Mouse (Mus musculus) left cerebral cortex, postnatal 14 days (tissue): ENCODE data around the gene Pop7. TPM values are rescaled to one million over a fixed set of nuclear protein-coding genes. Genes with fewer than 3 reads are reported as not detected.

Experiments used
- DNase-seq, 2 experiments: peaks; one replicate each; pipeline ENCODE4 v3.0.0; 2021 to 2022; ENCODE audit warnings: low spot score in 2 of 2, mixed read lengths in 1 of 2
- intact Hi-C: fragments of 180-260 bp; cut with DNase I; formaldehyde crosslinking; loops from one replicate; pipeline ENCODE4 v1.15.1; 2025
- total RNA-seq, 2 experiments: library from RNA; stranded (reverse); gene quantifications; 2 replicates each; pipeline ENCODE4 v1.2.3; 2021

Gene Pop7
- total RNA-seq, 2 experiments from 2014 or later = 28.0 to 35.2 TPM

DNA sequence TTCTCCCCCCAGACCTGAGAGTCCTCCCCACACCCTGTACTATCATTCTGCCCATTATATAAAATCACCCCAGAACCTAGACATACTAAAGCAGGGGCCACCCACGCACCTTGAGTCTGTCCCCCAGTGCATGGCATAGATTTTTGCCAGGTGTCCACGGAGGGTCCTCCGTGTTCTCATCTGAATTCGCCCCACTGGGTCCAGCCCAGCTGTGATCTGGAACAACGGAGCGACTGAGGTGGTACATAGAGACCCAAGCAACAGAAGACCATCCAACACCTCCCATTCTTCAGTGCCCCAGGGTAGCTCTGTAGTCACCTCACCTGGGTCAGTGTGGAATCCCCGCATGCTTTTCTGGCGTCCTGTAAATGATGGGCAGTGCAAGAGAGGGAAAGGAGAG, 27.8 kb upstream of the Pop7 start:
- intact Hi-C loops = loop anchor here (5.0 kb wide), 1 partner anchor 72 kb away; the partner anchor contains the start of gene Mospd3
- DNase-seq = no peak

DNA sequence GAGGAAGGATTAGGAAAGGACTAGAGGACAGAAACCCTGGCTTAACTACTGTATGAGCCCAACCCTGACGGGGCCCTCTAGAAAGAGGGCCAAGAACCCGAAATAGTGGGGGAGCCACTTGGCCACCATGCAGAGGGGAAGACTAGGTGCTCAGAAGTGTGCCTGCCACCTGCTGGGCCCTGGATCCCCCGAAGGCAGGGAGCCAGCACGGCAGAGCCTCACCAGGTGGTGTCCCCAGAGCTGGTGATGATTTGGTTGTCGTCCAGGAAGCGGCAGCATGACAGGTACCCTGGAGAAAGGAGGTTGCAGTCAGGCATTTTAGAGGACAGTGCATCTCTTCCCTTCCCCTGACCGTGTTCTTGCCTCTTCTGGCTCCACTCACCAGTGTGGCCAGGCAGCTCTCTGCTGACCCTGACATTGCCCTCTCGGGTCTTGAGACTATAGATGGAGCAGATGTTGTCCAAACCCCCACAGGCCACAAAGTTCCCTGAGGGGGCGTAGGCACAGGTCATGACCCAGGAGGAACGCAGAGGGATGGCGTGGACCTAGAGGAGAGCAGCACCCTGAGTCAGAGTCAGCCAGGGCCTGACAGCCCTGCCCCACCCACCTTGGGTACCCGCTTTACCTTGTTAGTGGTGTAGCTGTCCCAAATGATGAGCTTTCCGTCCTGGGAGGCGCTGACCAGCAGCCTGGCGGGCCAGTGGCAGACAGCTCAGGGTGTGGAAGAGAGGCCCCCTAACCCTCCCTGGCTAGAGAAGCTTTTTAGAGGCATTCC, 27.1 kb upstream of the Pop7 start:
- intact Hi-C loops = no loop called here

DNA sequence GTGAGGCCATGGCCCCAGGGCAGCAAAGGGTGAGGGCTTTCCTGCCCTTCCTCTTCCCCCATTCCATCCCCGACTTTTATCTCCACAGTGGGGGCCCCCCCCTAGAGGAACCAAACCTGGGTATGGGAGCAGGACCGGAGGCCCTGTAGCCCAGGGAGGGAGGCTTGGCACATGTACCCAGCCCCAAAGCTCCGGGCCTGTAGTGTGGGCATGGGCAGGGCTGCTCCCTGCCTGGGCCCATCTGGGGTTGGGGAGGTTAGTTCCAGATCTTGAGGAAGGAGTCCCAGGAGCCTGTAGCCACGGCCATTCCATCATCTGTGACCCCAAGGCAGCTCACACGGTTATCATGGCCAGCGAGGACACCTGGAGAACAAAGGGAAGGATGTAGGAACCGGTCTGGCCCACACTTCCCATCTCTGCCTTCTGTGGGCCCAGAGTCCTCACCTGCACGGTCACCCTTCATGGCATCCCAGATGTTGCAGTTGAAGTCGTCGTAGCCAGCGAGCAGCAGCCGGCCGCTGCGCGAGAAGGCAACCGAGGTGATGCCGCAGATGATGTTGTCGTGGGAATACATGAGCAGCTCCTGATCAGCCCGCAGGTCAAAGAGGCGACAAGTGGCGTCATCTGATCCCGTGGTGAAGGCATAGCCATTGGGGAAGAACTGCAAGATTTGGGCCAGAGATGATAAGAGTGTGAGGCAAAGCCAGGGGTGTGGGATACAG, 26.1 kb upstream of the Pop7 start:
- intact Hi-C loops = no loop called here
- no peak for DNase-seq

More for the DNA sequence above, 27.1 kb upstream of the Pop7 start:
- no peak for DNase-seq

DNA sequence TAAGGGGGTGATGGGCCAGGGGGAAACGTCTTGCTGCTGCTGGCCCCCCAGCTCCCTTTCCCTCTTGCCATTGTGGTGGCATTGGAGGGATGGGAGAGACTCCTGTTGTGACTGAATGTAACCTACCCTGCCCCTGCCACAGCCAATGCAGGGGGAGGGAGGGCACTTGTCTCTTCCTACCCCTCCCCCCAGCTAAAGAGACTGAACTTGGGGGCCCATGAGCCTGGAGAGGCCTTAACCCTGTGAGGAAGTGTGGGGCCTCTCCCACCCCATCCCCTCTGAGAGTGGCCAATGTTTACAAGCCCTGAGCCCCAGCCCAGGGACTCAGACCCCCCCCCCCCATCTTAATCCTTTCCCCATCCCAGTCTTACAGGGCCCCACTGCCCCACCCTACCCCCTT, 25.1 kb upstream of the Pop7 start:
- no peak for DNase-seq
- intact Hi-C loops = no loop called here

DNA sequence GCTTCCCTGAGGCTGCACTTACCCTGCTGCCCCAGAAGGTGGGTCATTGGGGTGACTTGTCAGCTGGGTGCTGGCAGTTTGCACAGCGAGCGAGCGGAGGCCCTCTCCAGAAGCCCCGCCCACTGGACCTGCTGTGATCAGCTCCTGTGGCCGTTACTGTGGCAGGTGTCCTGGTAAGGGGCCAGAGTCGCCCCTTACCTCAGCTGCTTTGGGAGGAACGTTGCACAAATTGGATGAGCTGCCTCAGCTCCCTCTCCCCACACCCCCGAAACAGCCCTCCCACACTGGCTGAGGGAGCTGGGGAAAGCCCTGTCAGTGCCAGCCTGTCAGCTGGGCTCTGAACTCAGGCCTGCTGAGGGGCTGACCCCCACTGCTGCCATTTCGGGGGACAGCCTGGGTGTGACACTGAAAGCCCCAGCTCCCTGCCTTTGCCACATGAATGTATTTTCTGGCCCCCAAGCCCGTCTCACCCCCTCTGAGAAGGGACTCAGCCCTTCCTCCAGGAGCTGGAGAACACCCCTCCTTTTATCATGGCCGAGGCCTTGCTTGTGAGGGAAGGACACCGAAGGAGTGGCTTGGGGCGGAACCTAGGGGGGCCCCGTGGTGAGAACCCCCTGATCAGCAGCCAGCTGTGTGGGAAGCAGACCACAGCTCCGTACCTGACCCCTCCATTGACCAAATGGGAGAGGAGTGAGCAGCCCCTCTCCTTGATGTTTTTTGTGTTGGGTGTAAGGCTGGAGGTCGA, 24.0 kb upstream of the Pop7 start:
- no peak for DNase-seq
- intact Hi-C loops = no loop called here

DNA sequence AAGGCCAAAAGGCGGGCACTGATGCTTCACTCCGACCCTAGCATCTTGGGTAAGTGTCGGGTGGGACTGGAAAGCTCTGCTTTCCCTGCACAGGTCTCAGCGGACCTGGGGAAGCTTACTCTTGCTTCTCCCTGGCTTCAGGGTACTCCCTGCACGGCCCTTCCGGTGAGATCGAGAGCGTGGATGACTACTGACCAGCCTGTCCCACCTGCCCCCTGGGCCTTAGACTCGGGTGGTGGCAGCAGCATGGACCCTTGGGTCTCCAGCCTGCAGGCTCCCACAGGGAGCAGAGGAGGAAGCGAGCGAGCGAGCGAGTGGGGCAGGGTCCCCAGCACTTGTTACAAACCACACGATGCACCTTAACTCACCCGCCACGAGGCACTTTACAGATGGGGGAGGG, 23.2 kb upstream of the Pop7 start:
- intact Hi-C loops = no loop called here
- DNase-seq = no peak

DNA sequence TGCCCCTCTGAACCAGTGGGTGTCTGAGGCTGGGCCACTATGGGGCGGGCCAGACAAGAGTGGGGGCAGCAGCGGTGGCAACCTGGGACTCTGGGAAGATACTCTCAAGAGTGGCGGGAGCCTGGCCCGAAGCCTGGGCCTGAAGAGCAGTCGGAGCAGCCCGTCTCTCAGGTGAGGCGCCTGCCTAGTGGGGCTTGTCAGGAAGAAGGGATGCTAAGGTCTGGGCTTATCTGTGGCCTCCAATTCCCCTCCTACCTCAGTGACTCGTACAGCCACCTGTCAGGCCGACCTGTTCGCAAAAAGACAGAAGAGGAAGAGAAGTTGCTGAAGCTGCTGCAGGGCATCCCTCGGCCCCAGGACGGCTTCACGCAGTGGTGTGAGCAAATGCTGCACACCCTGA, 22.4 kb upstream of the Pop7 start:
- intact Hi-C loops = no loop called here
- no peak for DNase-seq

DNA sequence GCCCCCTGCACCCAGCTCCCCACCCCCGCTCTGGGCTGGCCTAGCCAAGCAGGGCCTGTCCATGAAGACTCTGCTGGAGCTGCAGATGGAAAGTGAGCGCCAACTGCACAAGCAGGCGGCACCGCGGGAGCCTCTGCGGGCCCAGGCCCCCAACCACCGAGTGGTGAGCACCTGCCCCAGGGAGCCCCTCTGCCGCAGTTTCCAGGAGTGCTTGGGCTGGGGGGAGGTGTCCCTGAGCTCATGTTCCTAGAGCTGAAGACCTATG, 21.9 kb upstream of the Pop7 start:
- no peak for DNase-seq
- intact Hi-C loops = no loop called here

DNA sequence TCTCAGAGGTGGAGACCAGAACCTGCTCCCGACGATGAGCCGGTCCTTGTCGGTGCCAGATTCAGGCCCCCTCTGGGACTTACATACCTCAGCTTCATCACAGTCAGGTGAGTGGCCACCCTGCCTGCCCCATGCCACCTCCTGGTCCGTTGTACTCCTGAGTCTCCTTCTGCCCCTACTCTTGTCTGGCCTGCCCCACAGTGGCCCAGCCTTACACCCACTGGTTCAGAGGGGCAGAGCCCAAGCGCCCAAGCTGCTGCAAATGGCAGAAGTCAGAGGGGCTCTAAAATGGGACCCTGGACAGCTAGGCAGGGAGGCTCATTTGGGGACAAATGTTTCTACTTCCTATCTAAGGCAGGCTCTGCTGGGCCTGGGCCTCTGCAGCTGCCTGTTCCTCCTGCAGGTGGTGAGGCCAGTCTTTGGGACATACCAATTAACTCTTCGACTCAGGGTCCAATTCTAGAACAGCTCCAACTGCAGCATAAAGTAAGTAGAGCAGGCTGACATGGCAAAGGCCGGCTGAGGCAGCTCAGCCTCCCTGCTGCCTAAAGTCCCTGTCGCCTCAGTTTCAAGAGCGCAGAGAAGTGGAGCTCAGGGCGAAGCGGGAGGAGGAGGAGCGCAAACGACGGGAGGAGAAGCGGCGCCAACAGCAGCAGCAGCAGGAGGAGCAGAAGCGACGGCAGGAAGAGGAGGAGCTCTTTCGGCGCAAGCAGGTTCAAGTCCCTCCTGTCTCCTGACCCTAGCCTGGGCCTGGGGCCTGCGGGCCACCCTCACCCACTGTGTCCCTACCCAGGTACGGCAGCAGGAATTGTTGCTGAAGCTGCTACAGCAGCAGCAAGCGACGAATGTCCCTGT, 21.3 kb upstream of the Pop7 start:
- intact Hi-C loops = no loop called here

DNA sequence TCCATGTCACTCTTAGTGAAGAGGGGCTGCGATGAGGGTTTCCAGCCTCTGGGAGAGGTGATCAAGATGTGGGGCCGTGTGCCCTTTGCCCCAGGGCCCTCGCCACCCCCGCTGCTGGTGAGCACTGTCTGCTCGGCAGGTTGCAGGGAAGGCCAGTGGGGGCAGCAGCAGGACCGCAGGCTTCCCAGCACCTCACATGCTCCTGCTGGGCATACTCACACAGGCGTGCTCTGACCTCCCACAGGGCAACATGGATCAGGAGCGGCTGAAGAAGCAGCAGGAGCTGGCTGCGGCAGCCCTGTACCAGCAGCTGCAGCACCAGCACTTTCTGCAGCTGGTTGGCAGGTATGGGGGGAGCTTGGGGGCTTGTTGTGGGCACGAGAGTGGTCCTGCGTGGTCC, 20.4 kb upstream of the Pop7 start:
- no peak for DNase-seq
- intact Hi-C loops = no loop called here

More for the DNA sequence above, 21.3 kb upstream of the Pop7 start:
- DNase-seq = no peak

DNA sequence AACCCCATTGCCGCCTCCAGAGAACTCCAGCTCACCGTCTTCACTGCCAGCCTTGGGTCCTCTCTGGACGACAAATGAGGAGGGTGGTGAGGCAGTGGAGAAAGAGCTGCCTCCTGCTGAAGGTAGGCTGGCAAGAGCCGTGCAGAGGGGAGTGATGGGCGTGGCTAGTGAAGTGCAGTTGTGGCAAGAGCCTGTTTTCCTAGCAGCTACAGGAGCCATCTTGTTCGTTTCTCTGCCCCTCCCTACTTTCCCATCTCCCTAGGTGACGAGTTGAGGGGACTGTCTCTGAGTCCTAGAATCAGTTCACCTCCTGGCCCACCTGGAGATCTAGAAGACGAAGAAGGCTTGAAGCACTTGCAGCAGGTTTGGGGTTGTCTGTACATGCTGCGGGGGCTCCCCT, 19.5 kb upstream of the Pop7 start:
- DNase-seq = no peak
- intact Hi-C loops = no loop called here

DNA sequence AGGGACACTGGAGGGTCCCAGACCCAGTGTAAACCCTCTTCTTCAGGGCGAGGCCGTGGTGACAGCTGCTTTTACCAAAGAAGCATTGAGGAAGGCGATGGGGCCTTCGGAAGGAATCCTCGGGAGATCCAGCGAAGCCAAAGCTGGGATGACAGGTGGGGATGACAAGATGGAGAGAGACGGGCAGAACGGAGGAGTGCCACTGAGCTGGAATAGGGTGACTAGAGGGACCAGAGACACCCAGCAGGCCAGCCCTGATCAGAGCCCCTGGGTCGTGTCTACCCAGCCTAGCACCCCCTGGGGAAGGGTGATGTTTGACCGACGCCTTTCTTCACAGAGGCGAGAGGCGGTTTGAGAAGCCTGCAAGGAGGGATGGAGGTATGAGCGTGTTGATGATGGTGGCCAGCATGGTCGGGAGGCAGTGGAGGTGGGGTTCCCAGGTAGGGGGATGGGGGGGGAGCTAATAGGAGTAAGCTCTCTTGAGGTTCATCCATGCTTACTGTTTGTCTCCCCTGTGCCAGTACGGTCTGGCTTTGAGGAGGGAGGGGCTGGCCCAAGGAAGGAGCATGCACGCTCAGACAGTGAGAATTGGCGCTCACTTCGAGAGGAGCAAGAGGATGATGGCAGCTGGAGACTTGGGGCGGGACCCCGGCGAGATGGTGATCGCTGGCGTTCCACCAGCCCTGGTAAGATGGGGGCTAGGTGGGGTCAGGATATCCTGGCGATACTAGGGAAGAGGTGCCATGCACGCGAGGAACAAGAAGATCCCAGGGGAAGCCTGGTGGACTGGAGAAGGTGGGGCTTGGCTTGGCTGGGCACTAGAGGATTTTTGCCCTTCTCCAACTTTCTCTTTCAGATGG, 17.6 kb upstream of the Pop7 start:
- intact Hi-C loops = no loop called here
- DNase-seq = no peak

DNA sequence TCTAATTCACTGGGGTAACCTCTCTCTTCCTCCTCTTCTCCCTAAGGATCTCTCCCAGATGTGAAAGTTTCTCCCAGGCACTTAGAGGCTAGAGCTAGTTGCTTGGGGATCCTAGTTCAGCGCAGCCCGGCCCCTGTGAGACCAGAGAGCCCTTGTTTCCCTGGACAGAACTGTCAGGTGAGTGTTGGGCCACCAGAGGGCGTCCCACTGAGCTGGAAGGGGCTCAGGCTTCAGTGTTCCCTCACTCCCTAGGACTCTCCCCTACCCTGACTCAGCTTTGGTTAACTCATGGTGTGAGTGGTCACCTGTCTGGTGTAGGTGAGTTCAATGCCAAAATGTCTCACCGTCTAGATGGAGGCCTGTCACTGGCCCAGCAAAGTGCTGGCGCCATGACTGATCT, 16.1 kb upstream of the Pop7 start, which contains the start of gene Gigyf1:
Gene Gigyf1 (plus strand): TSS at position 113 of the 400 bp plus-strand sequence.
- DNase-seq = no peak
- intact Hi-C loops = no loop called here

DNA sequence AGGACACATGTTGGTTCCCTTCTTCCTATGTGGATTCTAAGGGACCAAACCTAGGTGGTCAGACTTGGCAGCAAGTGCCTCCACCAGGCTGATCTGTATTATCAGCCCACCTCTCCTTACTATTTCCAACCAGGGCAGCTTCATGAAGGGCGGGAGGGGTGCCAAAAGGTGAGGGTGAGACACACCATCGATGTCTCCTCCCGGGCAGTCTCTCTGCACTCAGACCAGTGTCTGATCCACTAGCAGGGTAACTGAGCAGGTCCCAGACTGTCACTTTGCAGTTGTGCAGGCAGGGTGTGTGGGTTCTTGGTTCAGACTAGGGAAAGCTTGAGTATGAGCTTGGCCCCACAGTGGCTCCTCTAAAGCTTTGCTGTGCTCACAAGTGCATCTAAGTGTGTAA, 12.5 kb upstream of the Pop7 start:
- intact Hi-C loops = no loop called here
- DNase-seq = no peak

DNA sequence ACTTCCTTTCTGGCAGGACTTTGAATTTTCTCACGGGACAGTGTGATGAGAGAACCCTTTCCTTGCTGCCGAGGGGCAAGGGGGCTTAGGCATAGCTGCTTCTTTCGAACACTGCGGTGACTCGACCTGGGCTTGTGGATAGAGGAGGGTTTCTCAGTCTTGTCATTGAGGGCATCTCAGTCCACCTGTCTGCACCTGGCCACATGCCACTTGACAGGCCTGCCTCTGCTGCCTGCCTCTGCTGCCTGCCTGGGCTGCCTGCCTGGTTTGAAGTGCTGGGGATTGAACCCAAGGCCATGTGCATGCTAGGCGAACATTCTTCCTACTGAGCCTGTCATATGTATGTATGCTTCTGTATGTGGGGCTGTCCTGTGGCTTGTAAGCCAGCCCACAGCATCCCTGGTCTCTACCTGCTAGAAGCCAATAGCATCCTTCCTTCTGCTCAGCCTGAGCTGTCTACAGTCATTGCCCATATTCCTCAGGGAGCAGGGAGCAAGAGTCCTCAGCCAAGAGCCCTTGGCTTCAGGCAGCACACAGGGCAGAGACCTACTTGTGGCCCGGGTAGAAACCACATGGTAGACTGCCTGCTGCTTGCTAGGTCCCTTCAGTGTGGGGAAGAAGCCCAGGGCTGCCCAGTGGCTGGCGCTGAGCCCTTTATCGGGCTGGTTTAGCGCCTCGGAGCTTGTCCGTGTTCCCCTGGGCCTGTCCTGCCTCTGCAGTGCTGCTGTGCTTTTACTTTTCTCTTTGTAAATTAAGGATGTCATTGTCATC, 11.8 kb upstream of the Pop7 start:
- no peak for DNase-seq
- intact Hi-C loops = no loop called here

DNA sequence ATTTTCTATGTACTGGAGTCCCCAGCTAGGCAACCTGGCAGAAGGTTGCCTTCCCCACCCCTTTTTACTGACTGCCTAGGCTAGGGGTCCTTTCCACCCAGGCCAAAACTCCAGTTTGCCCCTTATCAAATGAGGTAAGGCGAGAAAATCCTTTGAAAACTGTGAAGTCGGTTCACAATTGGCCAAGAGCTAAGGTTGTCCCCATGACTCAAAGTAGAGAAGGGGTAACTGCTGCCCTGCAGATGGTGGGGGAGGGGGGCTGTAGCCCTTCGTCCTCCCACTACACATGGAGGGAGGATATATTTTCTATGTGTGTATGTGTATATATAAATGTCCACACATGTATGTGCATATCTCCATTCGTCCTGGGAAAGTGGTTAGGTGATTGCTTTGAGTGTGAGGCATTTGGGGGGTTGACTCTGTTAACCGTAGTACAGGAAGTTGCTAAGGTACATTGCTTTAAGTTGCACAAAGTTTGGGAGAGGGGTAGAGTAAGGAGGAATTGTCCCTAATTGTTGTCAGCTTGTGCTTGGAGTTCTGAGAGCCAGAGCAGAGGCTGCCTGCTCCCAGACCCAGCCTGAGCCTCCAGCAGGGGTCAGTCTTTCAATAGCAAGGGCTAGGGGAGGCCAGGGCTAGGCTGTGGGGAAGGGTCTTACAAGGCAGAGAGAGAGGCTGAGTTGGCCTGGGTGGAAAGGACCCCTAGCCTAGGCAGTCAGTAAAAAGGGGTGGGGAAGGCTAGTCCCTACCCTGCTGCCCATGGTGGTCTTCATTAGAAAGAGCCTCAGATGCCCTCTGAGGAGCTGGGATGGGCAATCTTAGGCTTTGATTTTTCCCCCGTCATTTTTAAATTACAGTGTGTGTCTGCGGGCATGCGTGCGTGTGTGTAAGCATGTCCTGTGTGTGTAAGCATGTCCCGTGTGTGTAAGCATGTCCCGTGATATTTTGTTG, 10.8 kb upstream of the Pop7 start:
- intact Hi-C loops = no loop called here
- DNase-seq = no peak

DNA sequence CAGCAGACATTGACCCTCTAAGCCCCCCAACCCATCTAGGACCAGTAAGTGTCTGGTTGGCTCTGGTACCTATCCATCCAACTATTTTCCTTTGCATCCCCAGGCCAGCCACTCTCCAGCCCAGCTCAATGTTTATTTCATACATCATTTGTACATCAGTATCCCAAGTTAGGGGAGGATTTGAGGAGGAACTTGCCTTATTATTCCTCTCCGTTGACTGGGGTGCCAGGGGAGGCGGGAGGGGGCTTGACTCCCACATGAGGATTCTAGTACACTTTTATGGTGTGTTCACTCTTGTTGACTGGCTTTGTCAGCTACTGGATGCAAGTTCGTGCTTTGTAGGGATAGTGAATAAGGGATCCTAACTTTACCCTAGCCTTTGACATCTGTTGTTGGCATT, 9.4 kb upstream of the Pop7 start:
- DNase-seq = no peak
- intact Hi-C loops = no loop called here
